Mouse (Mus musculus) thymus, adult 2 months (tissue): Measurements from ENCODE around the gene Eed.

ENCODE experiments used
- CTCF ChIP-seq: fragments of 200-500 bp; IDR thresholded peaks from 2 replicates; pipeline ENCODE4 v1.5.1; 2012; ENCODE audit warnings: mild to moderate bottlenecking, control low read depth, low read length, moderate library complexity, borderline replicate concordance; ENCODE audit not compliant: control insufficient read depth, poor library complexity, insufficient read depth; ENCODE audit errors: extremely low read depth
- POLR2A ChIP-seq: fragments of 200-500 bp; IDR thresholded peaks from 2 replicates; pipeline ENCODE4 v1.6.1; 2012; ENCODE audit warnings: mild to moderate bottlenecking, low read length, control low read depth, moderate library complexity; ENCODE audit not compliant: control insufficient read depth, poor library complexity, insufficient read depth; ENCODE audit errors: extremely low read depth

- TF ChIP-seq CTCF = no peak
- TF ChIP-seq POLR2A = no peak
These were observed 26.2 kb upstream of the Eed start for GRCm38 (mm10) chr7:90006667-90007653.
